Mouse (Mus musculus): ENCODE results near the gene Ccdc63.
A peak's percentile ranks its signal among the peaks of the same experiment; 100 is the strongest.

The Ccdc63 gene

DNA sequence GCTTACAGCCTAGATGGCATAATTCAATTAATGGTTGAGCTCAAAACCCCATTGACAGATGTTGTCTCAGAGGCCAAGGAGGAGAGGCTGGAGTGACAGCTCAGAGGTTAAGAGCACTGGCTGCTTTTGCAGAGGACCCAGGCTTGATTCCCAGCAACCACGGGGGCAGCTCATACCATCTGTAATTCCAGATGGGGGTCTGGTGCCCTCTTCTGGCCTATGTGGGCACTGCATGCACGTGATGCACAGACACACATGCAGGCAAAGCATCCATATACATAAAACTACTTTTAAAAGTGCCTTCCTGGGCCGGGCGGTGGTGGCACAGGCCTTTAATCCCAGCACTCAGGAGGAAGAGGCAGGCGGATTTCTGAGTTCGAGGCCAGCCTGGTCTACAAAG is 24.4 kb downstream of the Ccdc63 start:
- peak in 1 of 2 experiments; percentile 53 for DNase-seq

- peak in 1 of 2 experiments; percentile 67 for DNase-seq
Measured at GRCm38 (mm10) chr5:122115266-122115763, 25.3 kb downstream of the Ccdc63 start.

DNA sequence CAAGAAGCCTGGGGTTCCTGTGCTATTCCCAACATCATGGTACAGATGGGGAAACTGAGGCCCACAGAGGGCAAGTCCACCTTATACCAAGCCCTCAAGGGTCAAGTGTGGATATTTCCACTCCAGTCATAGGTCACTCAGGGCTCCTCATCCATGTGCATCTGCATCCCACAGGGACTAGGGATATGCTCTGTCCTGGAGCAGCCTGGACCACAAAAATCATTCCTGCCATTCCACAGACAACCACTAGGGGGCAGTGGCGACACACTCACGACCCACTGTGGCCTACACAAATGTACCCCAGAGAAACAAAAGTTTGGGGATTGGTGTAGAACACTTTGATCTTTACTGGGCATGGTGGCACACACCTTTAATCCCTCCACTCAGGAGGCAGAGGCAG is 26.4 kb downstream of the Ccdc63 start:
- DNase-seq, result peak; percentile 80 to 83

DNA sequence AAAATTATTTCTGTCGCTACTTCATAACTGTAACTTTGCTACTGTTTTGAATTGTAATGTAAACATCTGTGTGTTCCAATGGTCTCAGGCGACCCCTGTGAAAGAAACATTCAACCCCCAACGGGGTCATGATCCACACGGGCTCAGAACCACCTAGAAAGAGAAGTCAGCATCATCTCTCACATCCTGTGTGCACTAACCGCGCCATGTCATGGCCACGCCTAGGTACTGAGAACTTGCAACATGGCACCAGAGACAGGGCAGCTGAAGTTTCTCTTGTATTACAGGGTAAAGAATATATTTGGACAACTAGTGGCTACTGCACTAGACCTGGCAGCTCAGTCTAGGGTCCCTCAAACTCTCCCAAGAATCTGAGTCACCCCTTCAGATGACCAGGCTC is 27.2 kb downstream of the Ccdc63 start:
- DNase-seq, result no peak

- no peak for DNase-seq
Measured at GRCm38 (mm10) chr5:122111933-122112248, 28.7 kb downstream of the Ccdc63 start.

DNA sequence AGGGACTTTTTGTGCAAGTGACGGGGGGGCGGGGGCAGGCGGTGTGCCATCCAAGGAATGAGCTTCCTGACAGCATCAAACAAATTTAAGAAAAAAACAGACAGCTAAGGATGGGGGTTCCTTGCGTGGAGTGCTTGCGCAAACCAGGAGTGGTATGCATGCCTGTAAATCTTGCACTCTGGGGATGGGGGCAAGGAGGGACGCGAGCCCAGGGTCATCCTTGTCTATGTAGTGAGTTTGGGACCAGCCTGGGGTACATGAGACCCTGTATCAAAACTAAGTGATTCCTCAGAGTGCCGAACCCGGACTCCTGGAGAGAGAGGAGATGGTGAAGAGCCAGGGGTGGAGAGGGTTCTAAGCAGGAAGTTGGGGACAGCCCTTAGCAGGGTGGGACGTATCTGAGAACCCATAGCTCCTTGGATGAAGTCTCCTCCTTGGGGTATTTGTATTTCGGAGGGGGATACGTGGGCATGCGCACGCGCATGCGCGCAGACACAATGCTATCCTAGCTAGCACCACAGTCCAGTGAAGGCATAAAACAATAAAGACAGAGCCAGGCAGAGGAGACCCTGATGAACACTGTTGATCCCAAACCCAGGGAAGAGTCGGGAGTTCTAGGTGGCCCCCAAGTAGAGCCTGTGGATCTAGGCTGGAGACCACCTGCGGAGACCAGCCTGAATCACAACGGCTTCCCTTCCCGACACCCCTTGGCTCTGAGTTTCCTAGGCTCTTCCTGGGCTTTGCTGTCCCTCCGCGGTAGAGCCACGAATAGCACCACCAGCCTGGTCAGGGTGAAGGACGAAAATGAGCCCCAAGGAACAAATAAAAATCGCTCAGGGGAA is 29.3 kb downstream of the Ccdc63 start:
- no peak for DNase-seq

DNA sequence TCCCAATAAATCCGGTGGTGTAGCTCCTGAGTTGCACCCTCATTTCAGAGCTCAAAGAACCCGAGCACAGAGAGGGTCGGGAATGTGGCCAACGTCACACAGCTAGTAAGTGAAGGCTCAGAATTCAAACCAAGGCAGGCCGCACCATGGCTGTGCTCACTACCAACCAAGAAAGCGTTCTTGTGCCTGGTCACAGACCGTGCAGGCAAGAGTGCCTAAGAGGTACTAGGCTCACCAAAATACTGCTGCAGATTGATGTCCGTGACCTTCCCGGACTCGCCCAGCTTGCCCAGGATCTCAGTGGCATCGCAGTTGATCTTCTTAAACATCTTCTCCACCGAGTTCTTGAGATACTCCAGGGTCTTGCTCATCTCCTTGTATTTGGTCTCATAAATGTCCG is 30.0 kb downstream of the Ccdc63 start:
- no peak for DNase-seq

- no peak for DNase-seq
Measured at GRCm38 (mm10) chr5:122109325-122110060, 31.1 kb downstream of the Ccdc63 start.

DNA sequence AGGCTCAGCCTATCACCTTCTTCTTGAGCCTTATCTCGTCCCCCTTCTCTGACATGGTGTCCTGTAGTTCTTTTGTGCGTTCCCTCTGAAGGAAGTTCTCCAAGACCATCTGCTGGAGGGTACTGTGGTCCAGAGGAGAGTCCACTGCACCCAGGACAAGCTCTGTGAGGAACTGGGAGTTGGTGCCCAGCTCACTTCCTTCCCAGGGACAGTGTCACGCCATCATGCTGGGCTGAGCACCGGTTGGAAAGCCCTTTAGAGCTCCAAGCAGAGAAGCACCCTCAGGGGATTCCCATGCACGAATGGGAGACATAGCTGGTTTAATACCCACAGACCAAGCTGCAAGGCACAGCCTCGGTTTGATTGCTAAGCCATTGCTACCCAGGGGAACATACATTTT is 32.5 kb downstream of the Ccdc63 start:
- no peak for DNase-seq

GRCm38 (mm10) chr5:122106212-122106611 is 34.4 kb downstream of the Ccdc63 start:
- DNase-seq, result no peak

DNA sequence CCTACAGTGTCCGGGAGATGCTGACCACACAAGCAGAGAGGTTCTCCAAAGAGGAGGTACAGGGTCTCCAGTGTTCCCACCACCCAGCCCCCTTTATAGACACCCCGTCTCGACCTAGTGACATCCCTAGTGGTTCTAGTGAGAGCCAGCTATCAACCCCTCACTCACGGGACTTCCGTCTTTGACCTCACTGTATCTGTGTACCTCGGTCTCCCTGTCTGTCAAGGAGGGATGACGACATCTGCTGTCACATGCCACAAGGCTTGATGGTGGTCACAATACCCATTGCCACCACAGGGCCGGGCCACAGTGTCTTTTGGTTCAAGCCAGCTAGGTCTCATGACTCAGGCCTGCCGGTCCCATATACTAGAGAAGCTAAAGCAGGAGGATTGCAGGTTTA is 35.6 kb downstream of the Ccdc63 start:
- DNase-seq, result no peak

DNA sequence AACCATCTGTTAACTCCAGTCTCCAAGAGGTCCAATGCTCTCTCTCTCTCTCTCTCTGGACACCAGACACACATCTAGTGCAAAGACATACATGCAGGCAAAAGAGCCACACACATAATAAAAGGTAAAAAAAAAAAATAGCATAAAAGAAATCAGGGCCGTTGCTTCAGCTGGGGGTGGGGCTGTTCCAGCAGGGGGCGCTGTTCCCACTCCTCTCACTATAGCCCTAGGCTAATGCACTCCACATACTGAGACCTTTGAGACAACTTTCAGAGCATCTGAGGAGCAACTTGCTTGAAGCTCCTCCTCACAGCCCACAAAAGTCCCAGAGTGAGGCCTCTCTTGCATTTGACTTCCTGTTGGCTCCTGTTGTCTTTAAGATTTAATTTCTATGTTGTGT is 36.4 kb downstream of the Ccdc63 start:
- DNase-seq, result peak; percentile 38 to 64

- peak; percentile 26 to 37 for DNase-seq
Measured at GRCm38 (mm10) chr5:122103075-122103474, 37.5 kb downstream of the Ccdc63 start.

DNA sequence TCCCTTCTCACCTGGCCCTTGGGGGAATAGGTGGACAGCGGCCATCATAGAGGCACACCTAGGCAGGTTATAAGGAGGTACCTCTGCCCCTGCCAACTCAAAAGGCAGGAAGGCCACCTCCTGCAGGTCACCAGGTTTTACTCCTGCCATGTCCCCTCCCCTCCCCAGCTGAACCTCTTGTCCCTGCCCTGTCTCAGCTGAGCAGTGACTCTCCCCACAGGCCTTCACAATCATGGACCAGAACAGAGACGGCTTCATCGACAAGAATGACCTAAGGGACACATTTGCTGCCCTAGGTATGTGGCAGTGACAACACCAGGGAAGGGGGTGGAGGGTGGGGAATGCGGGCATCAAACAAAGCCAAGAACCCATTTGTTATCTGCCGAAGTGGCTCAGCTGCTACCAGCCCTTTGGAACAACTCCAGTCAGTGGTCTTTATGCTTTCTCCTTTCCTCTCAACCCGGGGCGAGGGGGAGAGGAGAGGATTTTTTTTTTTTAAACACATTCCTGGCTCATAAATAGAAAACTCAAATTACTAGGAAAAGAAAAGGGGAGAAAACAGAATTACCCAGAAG is 38.1 kb downstream of the Ccdc63 start:
- DNase-seq, result no peak

GRCm38 (mm10) chr5:122094439-122094838 is 46.2 kb downstream of the Ccdc63 start:
- DNase-seq, result no peak

- no peak for DNase-seq
Measured at GRCm38 (mm10) chr5:122093734-122094133, 46.9 kb downstream of the Ccdc63 start.

GRCm38 (mm10) chr5:122092794-122093193 is 47.8 kb downstream of the Ccdc63 start:
- DNase-seq, result no peak

DNA sequence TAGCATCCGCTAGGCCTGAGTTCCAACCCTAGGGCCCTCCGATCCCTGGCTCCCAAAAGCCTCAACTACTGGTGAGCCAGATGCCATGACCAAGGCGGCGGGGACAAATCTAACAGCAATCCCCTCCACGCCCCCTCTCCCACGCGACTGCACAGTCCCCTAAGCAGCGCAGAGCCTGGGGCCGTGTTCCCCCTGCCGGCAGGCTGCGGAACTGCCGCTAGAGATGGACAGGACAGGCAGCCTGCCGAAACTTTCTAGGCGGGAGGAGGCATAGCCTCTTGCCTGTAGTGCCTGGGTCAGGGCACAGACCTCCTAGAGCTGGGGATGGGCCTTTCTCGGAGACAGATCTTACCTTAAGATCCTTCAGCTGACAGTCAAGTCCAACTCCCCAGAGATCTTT is 49.6 kb downstream of the Ccdc63 start:
- peak; percentile 68 to 76 for DNase-seq

DNA sequence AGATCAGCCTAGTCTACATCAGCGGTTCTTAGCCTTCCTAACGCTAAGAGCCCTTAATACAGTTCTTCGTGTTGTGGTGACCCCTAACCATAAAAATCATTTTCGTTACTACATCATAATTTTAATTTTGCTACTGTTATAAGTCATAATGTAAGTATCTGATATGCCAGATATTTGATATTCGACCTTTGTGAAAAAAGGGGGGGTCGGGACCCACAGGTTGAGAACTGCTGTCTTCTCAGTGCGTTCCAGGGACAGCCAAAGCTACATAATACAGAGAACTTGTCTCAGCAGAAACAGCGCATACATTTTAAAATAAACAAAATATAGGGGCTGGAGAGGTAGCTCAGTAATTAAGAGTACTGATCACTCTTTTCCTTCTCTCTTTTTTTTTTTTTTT is 51.0 kb downstream of the Ccdc63 start:
- no peak for DNase-seq

- DNase-seq, result peak; percentile 95
Measured at GRCm38 (mm10) chr5:122088917-122089316, 51.7 kb downstream of the Ccdc63 start.

- no peak for DNase-seq
Measured at GRCm38 (mm10) chr5:122086121-122086520, 54.5 kb downstream of the Ccdc63 start.

DNA sequence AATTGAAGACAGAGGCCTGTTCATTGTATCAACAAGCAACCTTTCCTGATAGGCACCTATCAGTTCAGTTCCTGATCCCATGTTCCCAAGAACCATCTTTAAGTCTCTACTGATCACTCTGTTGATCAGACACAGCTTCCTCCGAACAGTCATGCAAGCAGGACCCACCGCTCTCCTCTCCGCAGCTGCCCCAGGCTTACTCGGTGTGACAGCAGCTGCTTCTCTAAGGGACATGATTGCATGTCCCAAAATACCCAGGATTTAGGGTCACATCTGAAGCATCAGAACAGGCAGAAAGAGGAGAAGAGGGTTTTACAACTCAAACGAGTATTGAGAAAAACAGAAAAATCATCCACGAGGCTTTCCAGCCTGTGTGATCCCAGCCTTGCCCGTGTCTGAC is 55.3 kb downstream of the Ccdc63 start:
- no peak for DNase-seq

GRCm38 (mm10) chr5:122084470-122084869 is 56.2 kb downstream of the Ccdc63 start:
- no peak for DNase-seq

- DNase-seq, result no peak
Measured at GRCm38 (mm10) chr5:122083282-122083681, 57.3 kb downstream of the Ccdc63 start.
